Mouse (Mus musculus) layer of hippocampus, adult 2 months (tissue): ENCODE results near the gene Ppp1r1b. TPM values are rescaled to one million over a fixed set of nuclear protein-coding genes. Genes with fewer than 3 reads are reported as not detected.

Experiments used
- DNase-seq, 2 experiments: peaks; one replicate each; pipeline ENCODE4 v3.0.0; 2022; ENCODE audit warnings: low spot score in 2 of 2
- H3K27ac ChIP-seq: fragments of 200-600 bp; 2 replicates; pipeline ENCODE4 v1.8.1; 2022
- H3K4me3 ChIP-seq: fragments of 200-600 bp; 2 replicates; pipeline ENCODE4 v1.8.1; 2022; ENCODE audit warnings: mild to moderate bottlenecking
- CTCF ChIP-seq: fragments of 200-600 bp; conservative IDR thresholded peaks from 2 replicates; pipeline ENCODE4 v1.8.1; 2022; ENCODE audit warnings: antibody characterized with exemption, mild to moderate bottlenecking, moderate library complexity
- total RNA-seq, 2 experiments: library from RNA; stranded (reverse); gene quantifications; 2 replicates each; pipeline ENCODE4 v1.2.3; 2021

Ppp1r1b gene
- total RNA-seq, 2 experiments from 2014 or later, result 55.9 to 56.2 TPM

DNA sequence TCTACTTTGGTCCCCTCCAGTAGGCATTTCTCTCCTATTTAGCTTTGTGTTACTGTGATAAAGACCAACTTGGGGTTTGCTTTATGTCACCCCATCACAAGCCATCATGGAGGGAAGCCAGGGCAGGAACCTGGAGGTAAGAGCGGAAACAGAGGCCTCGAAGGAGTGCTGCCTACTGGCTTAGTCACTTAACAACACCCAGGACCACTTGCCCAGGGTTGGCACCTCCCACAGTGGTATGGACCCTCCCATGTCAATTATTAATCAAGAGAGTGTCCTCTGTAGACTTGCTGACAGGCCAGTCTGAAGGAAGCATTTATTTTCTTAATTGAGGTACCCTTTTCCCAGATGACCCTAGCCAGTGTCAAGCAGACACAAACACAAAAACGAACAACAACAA is 52.6 kb downstream of the Ppp1r1b start:
- TF ChIP-seq CTCF, result no peak
- peak overlapping the region; percentile 90 for H3K27ac ChIP-seq
- no peak for DNase-seq
- peak overlapping the region; percentile 78 for H3K4me3 ChIP-seq

DNA sequence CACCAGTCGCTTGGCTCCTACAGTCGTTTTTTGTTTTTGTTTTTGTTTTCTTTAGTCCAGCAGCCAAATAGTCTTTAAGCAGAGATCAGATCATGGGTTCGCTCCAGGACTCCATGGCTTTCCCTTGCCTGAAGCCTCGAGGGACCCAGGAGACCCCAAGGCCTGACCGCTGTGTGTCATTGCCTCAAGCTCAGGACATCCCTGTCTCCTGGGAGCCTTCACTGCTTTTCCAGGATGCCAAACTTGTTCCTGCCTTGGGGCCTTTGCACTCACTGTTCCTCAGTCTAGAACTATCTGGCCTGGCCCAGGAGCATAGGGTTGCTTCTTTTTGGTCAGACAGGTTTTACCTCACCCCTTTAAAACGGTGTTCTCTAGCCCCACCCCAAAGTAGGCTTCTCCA is 58.4 kb downstream of the Ppp1r1b start:
- Histone ChIP-seq H3K4me3 (no peak overlapping the region), H3K27ac (no peak overlapping the region)
- DNase-seq, result no peak
- TF ChIP-seq CTCF, result no peak

Other genes starting within 250 kb of the Ppp1r1b start
- 10 to 100 TPM; 33.7 to 34.2 TPM for gene Fbxl20, start 198.0 kb upstream of the Ppp1r1b start, total RNA-seq
- gene Med1, start 155.1 kb upstream of the Ppp1r1b start, total RNA-seq, result 10 to 100 TPM; 53.4 to 54.5 TPM
- gene Cdk12, start 145.3 kb upstream of the Ppp1r1b start, total RNA-seq, result 10 to 100 TPM; 40.9 to 47.0 TPM
- gene Neurod2, start 18.8 kb upstream of the Ppp1r1b start, total RNA-seq, result 100 to 1,000 TPM; 163 to 165 TPM
- 10 to 100 TPM; 32.9 to 35.5 TPM for gene Stard3, start 10.0 kb downstream of the Ppp1r1b start, total RNA-seq
- gene Tcap, start 35.4 kb downstream of the Ppp1r1b start, total RNA-seq, result 1 to 10 TPM in 1 of 2 experiments, under 1 TPM in 1; 0.92 to 1.0 TPM
- not detected for gene Pnmt, start 38.0 kb downstream of the Ppp1r1b start, total RNA-seq
- gene Pgap3, start 52.1 kb downstream of the Ppp1r1b start, total RNA-seq, result 10 to 100 TPM in 1 of 2 experiments, 1 to 10 TPM in 1; 9.1 to 10.3 TPM
- gene Erbb2, start 64.1 kb downstream of the Ppp1r1b start, total RNA-seq, result 1 to 10 TPM; 1.9 to 2.8 TPM
- gene Mien1, start 90.6 kb downstream of the Ppp1r1b start, total RNA-seq, result 10 to 100 TPM; 84.3 to 89.3 TPM
- gene Grb7, start 98.0 kb downstream of the Ppp1r1b start, total RNA-seq, result 1 to 10 TPM; 1.5 to 1.6 TPM
- gene Ikzf3, start 197.6 kb downstream of the Ppp1r1b start, total RNA-seq, result under 1 TPM in 1 of 2 experiments, not detected in 1; 0.20 TPM
- gene Zpbp2, start 202.7 kb downstream of the Ppp1r1b start, total RNA-seq, result not detected
- 10 to 100 TPM; 51.1 to 55.8 TPM for gene Ormdl3, start 239.0 kb downstream of the Ppp1r1b start, total RNA-seq
- not detected for gene Lrrc3c, start 249.9 kb downstream of the Ppp1r1b start, total RNA-seq